ENCODE assay signal across 30 mouse cellular contexts in the genomic region with DNA sequence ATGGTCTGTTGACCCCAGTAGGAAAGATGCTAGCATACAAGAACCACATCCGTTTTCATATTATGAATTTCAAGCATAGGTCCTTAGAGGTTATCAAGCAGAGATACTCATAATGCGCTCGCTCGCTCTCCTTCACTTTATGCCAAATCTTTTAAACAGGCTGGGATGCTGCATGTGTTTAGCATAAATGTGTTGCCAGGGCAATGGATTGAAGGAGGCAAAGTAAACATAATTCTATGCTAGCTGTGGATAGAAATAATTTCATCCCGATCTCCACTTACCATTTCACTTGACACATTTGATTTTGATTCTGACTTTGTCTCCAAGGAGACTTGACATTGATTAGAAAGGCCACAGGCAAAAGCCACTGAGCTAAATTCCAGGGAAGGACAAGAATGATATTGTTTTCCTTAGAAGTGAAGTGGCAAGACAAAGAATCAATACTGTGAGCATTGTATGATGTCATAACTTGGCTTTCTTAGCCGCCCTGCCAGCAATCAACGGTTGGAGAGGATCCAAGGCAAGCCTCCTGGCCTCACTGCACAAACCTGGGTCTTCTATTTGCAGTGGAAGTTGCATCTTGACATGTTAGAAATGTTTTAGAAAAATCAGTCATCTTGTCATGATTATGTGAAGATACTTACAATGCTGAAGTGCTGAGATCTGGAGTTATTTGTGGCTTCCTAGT.
DNase-seq lines count a peak whose midpoint lies in the region; ATAC-seq and TF ChIP-seq lines count a peak whose summit lies in the region.
"Had no signal": no experiment of that assay in that cellular context is flagged by ENCODE, and none has a peak within 500 bp of the region (broad histone marks: within the 10 kb centered on the region; RNA-seq: fewer than 3 reads in every experiment).

No protein-coding gene starts in this region.

- H3K9ac ChIP-seq in forebrain, embryonic 16.5 days (replicated peaks; ENCODE audit: low read depth, low read length), result no peak overlapping the region
- no peak overlapping the region for H3K9ac ChIP-seq in forebrain, embryonic 11.5 days (ENCODE audit: low read length)
- H3K9ac ChIP-seq: heart, embryonic 12.5 days; limb, embryonic 12.5 days; liver, embryonic 15.5 days; lung, embryonic 15.5 days; midbrain, embryonic 12.5 days; neural tube, embryonic 12.5 days had no signal

- TF ChIP-seq CTCF in cerebellum, adult 2 months (IDR thresholded peaks at IDR 0.05; ENCODE audit: borderline replicate concordance, insufficient read depth, low read depth, low read length), result no peak

- no peaks in the 10 kb centered on the region for H3K27me3 ChIP-seq in cerebellum, adult 2 months (ENCODE audit: control insufficient read depth, insufficient read depth, low read length)
- H3K27me3 ChIP-seq in forebrain, embryonic 16.5 days (replicated peaks; ENCODE audit: control insufficient read depth, insufficient read depth, low read length), result no peaks in the 10 kb centered on the region
- no peaks in the 10 kb centered on the region for H3K27me3 ChIP-seq in forebrain, embryonic 11.5 days (ENCODE audit: control insufficient read depth, insufficient read depth, low read length)
- H3K27me3 ChIP-seq: CH12.LX; heart, embryonic 12.5 days; limb, embryonic 12.5 days; liver, embryonic 15.5 days; lung, embryonic 15.5 days; neural tube, embryonic 12.5 days had no signal

- peak; percentile 75 to 79 for DNase-seq in cerebellum, postnatal 10 days
- DNase-seq in cerebellum, adult 2 months, result no peak
- DNase-seq in forebrain, embryonic 11.5 days (ENCODE audit: low spot score), result no peak
- peak; percentile 33 for DNase-seq in left cerebral cortex, postnatal 4 days
- no peak for DNase-seq in left cerebral cortex, postnatal 25 days (ENCODE audit: low spot score in 2 of 2)
- peak; percentile 18 for DNase-seq in right cerebral cortex, postnatal 4 days
- DNase-seq in right cerebral cortex, postnatal 25 days, result no peak
- DNase-seq: adrenal gland, adult 8-10 months; cerebellum, adult 9-11 months; gastrocnemius, adult 2 months; gastrocnemius, postnatal 36 days; heart, adult 18-20 months; kidney, adult 8-10 months; kidney, postnatal 4 days; layer of hippocampus, postnatal 36 days; lung, postnatal 36 days; right cerebral cortex, adult 18-20 months; thymus, adult 2 months; thymus, postnatal 36 days had no signal

- H3K36me3 ChIP-seq in forebrain, embryonic 16.5 days (ENCODE audit: control insufficient read depth, insufficient read depth), result no peaks in the 10 kb centered on the region
- H3K36me3 ChIP-seq in forebrain, embryonic 11.5 days (ENCODE audit: control insufficient read depth, insufficient read depth, low read length), result no peaks in the 10 kb centered on the region
- H3K36me3 ChIP-seq: heart, embryonic 12.5 days; limb, embryonic 12.5 days; liver, embryonic 15.5 days; lung, embryonic 15.5 days; midbrain, embryonic 12.5 days; neural tube, embryonic 12.5 days had no signal

- H3K4me2 ChIP-seq in forebrain, embryonic 16.5 days (ENCODE audit: low read length), result no peak overlapping the region
- no peak overlapping the region for H3K4me2 ChIP-seq in forebrain, embryonic 11.5 days (ENCODE audit: low read depth, low read length, severe bottlenecking)
- H3K4me2 ChIP-seq: heart, embryonic 12.5 days; limb, embryonic 12.5 days; liver, embryonic 15.5 days; lung, embryonic 15.5 days; midbrain, embryonic 12.5 days; neural tube, embryonic 12.5 days had no signal

- intact Hi-C loops in left cerebral cortex, postnatal 4 days (cut with DNase I), result no loop called here
- intact Hi-C loops in left cerebral cortex, postnatal 25 days (cut with DNase I), result no loop called here

- 41% methylated on average over 7 of the region's 7 CpGs for WGBS in cerebellum, adult 2 months
- 25% methylated on average over 7 of the region's 7 CpGs for WGBS in forebrain, embryonic 16.5 days
- WGBS in forebrain, embryonic 11.5 days, result 52% methylated on average over 7 of the region's 7 CpGs

- H3K4me3 ChIP-seq in cerebellum, adult 2 months (replicated peaks; ENCODE audit: insufficient read depth, low read depth, low read length), result no peak overlapping the region
- no peak overlapping the region for H3K4me3 ChIP-seq in forebrain, embryonic 16.5 days (replicated peaks; ENCODE audit: low read length)
- H3K4me3 ChIP-seq in forebrain, embryonic 11.5 days (ENCODE audit: low read depth, low read length), result no peak overlapping the region
- H3K4me3 ChIP-seq: gastrocnemius, adult 2 months; heart, embryonic 12.5 days; limb, embryonic 12.5 days; liver, embryonic 15.5 days; lung, embryonic 15.5 days; midbrain, embryonic 12.5 days; myocyte; neural tube, embryonic 12.5 days had no signal

- no peak overlapping the region for H3K27ac ChIP-seq in cerebellum, adult 2 months (ENCODE audit: insufficient read depth, low read length)
- H3K27ac ChIP-seq in forebrain, embryonic 16.5 days (ENCODE audit: low read length), result no peak overlapping the region
- H3K27ac ChIP-seq in forebrain, embryonic 11.5 days (ENCODE audit: low read depth, low read length), result no peak overlapping the region
- H3K27ac ChIP-seq: gastrocnemius, adult 2 months; kidney, postnatal 0 days; limb, embryonic 12.5 days; liver, embryonic 15.5 days; lung, embryonic 15.5 days; midbrain, embryonic 12.5 days; neural tube, embryonic 12.5 days had no signal

- TF ChIP-seq POLR2A in cerebellum, adult 2 months (IDR thresholded peaks at IDR 0.05; ENCODE audit: borderline replicate concordance, insufficient read depth, low read length), result no peak

- peak; percentile 72 for ATAC-seq in forebrain, embryonic 16.5 days
- ATAC-seq in forebrain, embryonic 11.5 days (replicated peaks; ENCODE audit: low FRiP score), result no peak
- ATAC-seq: intestine, embryonic 16.5 days had no signal

- H3K4me1 ChIP-seq in cerebellum, adult 2 months (ENCODE audit: control insufficient read depth, insufficient read depth, low read length), result no peaks in the 10 kb centered on the region
- peaks cover 7% of the 10 kb centered on the region for H3K4me1 ChIP-seq in forebrain, embryonic 16.5 days (replicated peaks; ENCODE audit: control insufficient read depth, insufficient read depth, low read length)
- no peaks in the 10 kb centered on the region; the same call in 1 of the 2 replicates for H3K4me1 ChIP-seq in forebrain, embryonic 11.5 days (replicated peaks; ENCODE audit: control insufficient read depth, insufficient read depth, low read length)
- H3K4me1 ChIP-seq: limb, embryonic 12.5 days; liver, embryonic 15.5 days; lung, embryonic 15.5 days; neural tube, embryonic 12.5 days had no signal

- H3K9me3 ChIP-seq in forebrain, embryonic 16.5 days (ENCODE audit: control insufficient read depth, low read length), result no peaks in the 10 kb centered on the region
- no peaks in the 10 kb centered on the region for H3K9me3 ChIP-seq in forebrain, embryonic 11.5 days (ENCODE audit: control insufficient read depth, low read length)
- H3K9me3 ChIP-seq: heart, embryonic 12.5 days; limb, embryonic 12.5 days; liver, embryonic 15.5 days; lung, embryonic 15.5 days; midbrain, embryonic 12.5 days; neural tube, embryonic 12.5 days had no signal

Comparison
In these comparisons a context has a peak if more than half of its experiments do, and no peak if none do; other contexts are left out.
1. DNase-seq: peak in cerebellum, postnatal 10 days (2 of 2), left cerebral cortex, postnatal 4 days (single experiment) and right cerebral cortex, postnatal 4 days (single experiment); none in cerebellum, adult 2 months (0 of 2), forebrain, embryonic 11.5 days (single experiment), left cerebral cortex, postnatal 25 days (0 of 2) and right cerebral cortex, postnatal 25 days (single experiment).